Mouse (Mus musculus) heart, postnatal 25 days (tissue): Measurements from ENCODE around the gene Rhbdl3. TPM values are rescaled to one million over a fixed set of nuclear protein-coding genes. Genes with fewer than 3 reads are reported as not detected.
"Not testable (repeated sequence)": the region's sequence is repeated elsewhere in the genome, so short reads cannot be mapped to it uniquely, and the experiment has no call there.

ENCODE experiments used
- DNase-seq: peaks from one replicate; pipeline ENCODE4 v3.0.0; 2022; ENCODE audit warnings: low spot score
- intact Hi-C: fragments of 180-260 bp; cut with DNase I; formaldehyde crosslinking; loops from one replicate; pipeline ENCODE4 v1.15.1; 2025
- total RNA-seq, 2 experiments: library from RNA; stranded (reverse); gene quantifications; 2 replicates each; pipeline ENCODE4 v1.2.3; 2021

Gene Rhbdl3
- total RNA-seq, 2 experiments from 2014 or later = 7.0 to 7.5 TPM

DNA sequence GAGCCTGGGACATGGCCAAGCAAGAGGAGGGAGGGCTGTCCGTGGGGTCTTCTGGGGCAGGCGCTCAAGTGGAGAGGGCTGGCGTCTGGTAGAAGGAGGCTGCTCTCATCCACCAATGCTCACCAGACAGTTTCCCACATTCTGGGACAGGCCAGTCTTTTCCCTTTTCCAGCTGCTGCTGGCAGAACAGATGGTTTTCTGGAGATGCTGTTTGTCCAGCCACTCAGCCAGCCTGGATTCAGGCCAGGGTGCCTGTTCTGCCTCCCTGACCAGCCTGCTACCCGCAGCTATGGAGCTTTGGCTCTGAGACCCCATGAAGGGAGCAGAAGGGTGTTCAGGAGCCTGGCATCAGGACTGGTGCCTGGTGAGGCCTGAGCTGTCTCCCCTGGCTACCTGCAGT, 10.6 kb downstream of the Rhbdl3 start:
- intact Hi-C loops = no loop called here
- DNase-seq = no peak

- intact Hi-C loops = no loop called here
Observed at GRCm38 (mm10) chr11:80312049-80312448, 11.3 kb downstream of the Rhbdl3 start.

GRCm38 (mm10) chr11:80312565-80312964, 11.9 kb downstream of the Rhbdl3 start:
- no peak for DNase-seq
- intact Hi-C loops = no loop called here

More at GRCm38 (mm10) chr11:80312049-80312448, 11.3 kb downstream of the Rhbdl3 start:
- DNase-seq = no peak

- no peak for DNase-seq
- intact Hi-C loops = no loop called here
Observed at GRCm38 (mm10) chr11:80313462-80313861, 12.8 kb downstream of the Rhbdl3 start.

- no peak for DNase-seq
- intact Hi-C loops = no loop called here
Observed at GRCm38 (mm10) chr11:80313944-80314343, 13.2 kb downstream of the Rhbdl3 start.

GRCm38 (mm10) chr11:80315743-80316639, 15.3 kb downstream of the Rhbdl3 start:
- no peak for DNase-seq
- intact Hi-C loops = no loop called here

- intact Hi-C loops = no loop called here
- DNase-seq = no peak
Observed at GRCm38 (mm10) chr11:80323255-80323654, 22.5 kb downstream of the Rhbdl3 start.

DNA sequence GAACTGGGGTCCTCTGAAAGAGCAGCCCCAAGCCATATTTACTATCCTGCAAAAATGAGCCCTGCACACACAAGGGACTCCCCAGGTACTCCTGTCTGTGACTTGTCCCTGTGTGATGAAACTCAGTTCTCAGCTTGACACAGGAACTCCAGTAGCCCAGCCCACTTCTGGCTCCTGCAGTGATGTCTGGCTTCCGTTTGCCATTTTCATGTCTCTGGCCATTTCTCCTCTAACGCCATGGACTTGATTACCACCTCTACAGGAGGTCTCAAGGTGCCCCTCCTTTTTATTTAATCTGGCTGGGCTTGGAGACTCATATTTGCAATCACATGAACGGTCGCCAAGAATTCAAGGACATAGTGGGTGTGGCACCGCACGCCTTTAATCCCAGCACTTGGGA, 23.9 kb downstream of the Rhbdl3 start:
- intact Hi-C loops = no loop called here
- DNase-seq = no peak

DNA sequence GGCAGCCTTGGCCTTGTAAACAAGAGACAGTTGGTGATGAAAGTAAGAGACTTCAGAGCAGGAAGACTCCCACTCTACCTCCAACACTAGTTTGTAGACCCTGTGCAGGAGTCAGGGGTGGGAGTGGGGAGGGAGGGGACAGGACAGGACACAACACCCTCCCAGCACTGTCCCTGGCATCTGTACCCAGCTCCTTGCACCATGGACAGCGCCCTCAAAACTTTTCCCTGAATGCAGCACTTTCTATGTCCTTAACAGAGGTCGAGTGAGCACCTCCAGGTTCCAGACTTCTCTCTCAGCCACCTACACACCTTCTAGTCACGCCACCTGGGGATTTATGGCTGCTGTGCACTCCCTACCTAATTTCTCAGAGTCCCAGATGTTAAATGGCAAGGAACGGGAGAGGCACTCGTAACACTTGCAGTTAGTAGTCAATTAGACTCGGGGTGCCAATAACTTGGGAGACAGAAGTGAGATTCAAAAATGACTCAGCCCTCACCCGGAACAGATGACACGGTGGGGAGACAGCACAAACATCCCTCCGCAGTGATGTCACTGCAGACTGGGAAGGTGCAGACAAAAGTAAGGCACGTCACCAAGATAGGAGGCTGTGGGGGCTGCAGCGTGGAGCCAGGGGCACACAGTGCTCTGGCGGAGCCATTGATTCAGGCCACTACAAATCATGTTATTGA, 32.1 kb downstream of the Rhbdl3 start:
- intact Hi-C loops = no loop called here
- DNase-seq = no peak

DNA sequence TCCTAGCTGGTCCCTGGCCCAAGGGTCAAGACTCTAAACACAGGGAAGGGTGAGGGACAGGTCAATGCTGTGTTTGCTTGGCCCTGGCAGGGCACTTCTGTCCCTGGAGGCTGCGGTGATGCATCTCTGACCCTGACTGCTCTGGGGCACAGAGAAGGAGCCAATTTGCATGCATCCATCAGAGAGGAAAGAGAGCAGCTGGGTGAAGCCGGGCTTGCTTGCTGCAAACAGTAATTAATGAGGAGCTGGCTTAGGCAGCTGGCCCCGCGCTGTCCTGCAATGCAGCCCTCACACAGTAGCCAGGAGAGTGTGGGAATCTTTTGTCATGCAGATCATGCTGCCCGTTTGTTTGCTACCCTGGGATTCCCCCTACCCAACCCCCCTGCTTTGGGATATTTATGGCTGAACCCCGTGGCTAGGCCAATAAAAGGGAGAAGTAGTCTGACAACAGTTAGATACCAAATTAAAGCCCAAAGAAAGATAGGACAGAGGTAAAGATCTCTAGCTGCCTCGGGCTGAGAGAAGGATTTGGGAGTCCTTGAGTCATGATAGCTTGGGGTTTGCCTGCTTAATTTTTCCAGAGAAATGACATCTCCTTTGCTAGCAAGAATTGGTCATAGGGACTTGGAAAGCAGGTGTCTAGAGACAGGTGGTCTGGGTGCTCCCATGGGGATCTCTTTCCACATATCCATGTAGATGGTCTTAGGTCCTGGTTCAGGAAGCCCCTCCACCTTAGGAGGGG, 35.1 kb downstream of the Rhbdl3 start:
- intact Hi-C loops = no loop called here
- no peak for DNase-seq

GRCm38 (mm10) chr11:80336351-80336730, 35.6 kb downstream of the Rhbdl3 start:
- intact Hi-C loops = no loop called here
- DNase-seq = no peak

- DNase-seq = no peak
- intact Hi-C loops = no loop called here
Observed at GRCm38 (mm10) chr11:80342482-80342881, 41.8 kb downstream of the Rhbdl3 start.

DNA sequence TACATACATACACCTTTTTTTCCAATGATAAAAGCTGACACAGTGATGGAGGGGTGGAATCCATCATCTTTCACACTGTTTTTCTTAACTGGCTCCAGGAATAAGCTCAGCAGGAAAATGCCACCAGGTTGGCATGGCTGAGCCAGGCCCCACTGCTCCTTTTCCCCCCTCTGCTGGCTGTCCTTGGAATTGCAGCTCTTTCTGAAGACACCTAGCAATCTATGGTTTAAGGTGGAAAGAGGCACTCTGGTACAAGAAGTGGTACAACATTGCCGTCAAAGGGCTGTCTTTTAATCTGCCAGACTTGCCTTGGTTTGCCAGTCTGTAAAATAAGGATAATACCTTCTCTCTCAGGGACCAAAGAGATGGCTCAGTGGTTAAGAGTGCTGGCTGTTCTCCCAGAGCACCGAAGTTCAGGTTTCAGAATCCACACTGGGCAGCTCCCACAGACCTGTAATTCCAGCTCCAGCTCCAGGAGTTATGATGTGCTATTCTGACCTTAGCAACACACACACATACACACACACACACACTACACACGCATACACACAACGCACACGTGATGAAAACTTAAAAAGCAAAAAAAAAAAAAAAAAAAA, 51.2 kb downstream of the Rhbdl3 start:
- intact Hi-C loops = loop anchor here (1.0 kb wide), 1 partner anchor 65 kb away; no protein-coding TSS in a partner anchor
- DNase-seq = peak; percentile 26

GRCm38 (mm10) chr11:80354832-80355231, 54.1 kb downstream of the Rhbdl3 start:
- no peak for DNase-seq
- intact Hi-C loops = loop anchor here (5.0 kb wide), 1 partner anchor 268 kb away; the partner anchor contains the start of gene Atad5

DNA sequence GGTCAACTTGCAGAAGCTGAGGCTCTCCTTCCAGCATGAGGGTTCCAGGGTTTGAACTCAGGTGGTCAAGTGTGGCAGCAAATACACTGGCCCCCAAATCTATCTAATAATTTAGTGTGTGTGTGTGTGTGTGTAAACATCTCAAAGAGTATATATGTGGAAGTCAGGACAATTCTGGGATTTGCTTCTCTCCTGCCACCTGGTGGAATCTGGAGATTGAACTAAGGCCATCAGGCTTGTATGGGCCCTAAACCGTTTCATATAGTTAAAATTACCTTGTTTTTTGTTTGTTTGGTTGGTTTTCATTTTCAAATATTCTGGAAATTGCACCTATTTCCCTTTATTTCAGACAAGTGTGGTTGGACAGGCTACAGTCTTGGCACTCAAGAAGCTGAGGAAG, 68.2 kb downstream of the Rhbdl3 start:
- intact Hi-C loops = no loop called here
- DNase-seq = no peak

DNA sequence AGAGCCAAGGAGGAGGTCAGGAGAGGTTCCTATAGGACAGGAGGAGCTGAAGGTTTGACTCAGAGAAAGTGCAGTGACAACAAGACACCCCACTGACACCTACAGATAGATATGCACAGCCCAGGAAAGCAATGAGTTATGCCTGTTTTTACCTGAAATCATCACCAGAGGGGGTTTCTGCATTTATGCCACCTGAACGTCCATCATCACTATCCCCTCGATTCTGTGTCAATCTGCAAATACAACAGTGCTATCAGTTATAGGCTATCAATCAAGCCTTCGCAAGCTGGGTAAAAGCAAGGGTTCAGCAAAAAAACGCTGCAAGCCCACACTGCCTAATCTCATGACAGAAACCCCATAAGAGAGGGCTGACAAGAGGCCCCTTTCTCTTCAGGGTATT, 75.9 kb downstream of the Rhbdl3 start:
- no peak for DNase-seq
- intact Hi-C loops = no loop called here

DNA sequence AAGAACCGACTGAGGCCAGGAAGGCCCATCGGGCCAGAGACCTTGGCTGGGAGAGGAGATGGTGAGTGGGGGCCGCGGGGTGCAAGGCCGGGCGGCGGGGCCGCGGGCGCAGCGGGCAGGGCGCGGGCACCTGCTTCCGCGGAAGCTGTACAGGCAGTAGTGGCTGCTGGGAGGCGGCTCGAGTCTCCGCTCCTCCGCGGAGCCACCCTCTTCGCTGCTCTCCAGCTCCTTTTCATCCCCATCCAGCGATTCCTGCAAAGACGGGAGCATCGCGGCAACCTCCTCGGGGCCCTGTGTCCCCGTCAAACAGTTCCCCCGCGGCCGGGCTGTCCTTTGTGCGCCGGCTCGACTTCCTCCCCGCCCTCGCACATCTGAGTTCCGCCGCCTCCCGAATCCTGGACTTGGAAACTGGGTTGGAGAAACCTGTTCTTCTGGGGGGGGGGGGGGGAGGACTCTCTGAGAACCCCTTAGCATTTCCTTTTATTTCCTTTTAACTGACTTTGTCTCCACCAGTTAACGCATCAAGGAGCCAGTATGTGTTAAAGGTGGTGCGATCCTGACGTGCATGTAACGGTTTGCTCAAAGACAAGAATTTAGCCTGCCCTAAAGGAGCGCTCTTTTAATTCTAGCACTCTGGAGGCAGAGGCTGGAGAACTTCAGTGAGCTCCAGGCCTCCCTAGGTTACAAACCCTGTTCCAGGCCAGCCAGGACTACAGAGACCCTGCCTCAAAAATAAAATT, 77.2 kb downstream of the Rhbdl3 start, which contains the start of gene 5730455P16Rik:
5730455P16Rik (minus strand) TSS at position 323 of the 740 bp plus-strand sequence.
- DNase-seq = peak; percentile 62
- intact Hi-C loops = no loop called here

- intact Hi-C loops, DNase-seq: not testable (repeated sequence)
Observed at GRCm38 (mm10) chr11:80378452-80379068, 77.8 kb downstream of the Rhbdl3 start.

- DNase-seq, intact Hi-C loops: not testable (repeated sequence)
Observed at GRCm38 (mm10) chr11:80379184-80379583, 78.5 kb downstream of the Rhbdl3 start.
